ENCODE assay signal across 12 mouse cellular contexts in genomic region chr11:97967114-97967513, GRCm38 (mm10). TPM values are rescaled to one million over a fixed set of nuclear protein-coding genes. Genes with fewer than 3 reads are reported as not detected.
DNase-seq lines count a peak whose midpoint lies in the region; ATAC-seq and TF ChIP-seq lines count a peak whose summit lies in the region.
"Had no signal": no experiment of that assay in that cellular context is flagged by ENCODE, and none has a peak within 500 bp of the region (broad histone marks: within the 10 kb centered on the region; RNA-seq: fewer than 3 reads in every experiment).

No protein-coding gene starts in this region.

- ATAC-seq in neural tube, embryonic 15.5 days (ENCODE audit: low FRiP score): no peak

- H3K9ac ChIP-seq in heart, adult 2 months (ENCODE audit: low read depth, low read length): no peak overlapping the region
- no peak overlapping the region for H3K9ac ChIP-seq in neural tube, embryonic 15.5 days (replicated peaks)
- H3K9ac ChIP-seq: neural tube, embryonic 13.5 days had no signal

- no peaks in the 10 kb centered on the region for H3K36me3 ChIP-seq in heart, adult 2 months (ENCODE audit: control insufficient read depth, insufficient read depth, low read length)
- no peaks in the 10 kb centered on the region for H3K36me3 ChIP-seq in neural tube, embryonic 15.5 days
- H3K36me3 ChIP-seq: neural tube, embryonic 13.5 days had no signal

- H3K4me2 ChIP-seq in neural tube, embryonic 15.5 days: no peak overlapping the region
- H3K4me2 ChIP-seq: liver, embryonic 11.5 days; neural tube, embryonic 13.5 days had no signal

- TF ChIP-seq EP300 in heart, adult 2 months (IDR thresholded peaks at IDR 0.05; ENCODE audit: insufficient read depth, low read depth, low read length): no peak

- H3K79me2 ChIP-seq in heart, adult 2 months (replicated peaks; ENCODE audit: control insufficient read depth, insufficient read depth, low read length): no peaks in the 10 kb centered on the region

- TF ChIP-seq CTCF in heart, adult 2 months (IDR thresholded peaks at IDR 0.05): no peak

- H3K27ac ChIP-seq in heart, adult 2 months: no peak overlapping the region
- H3K27ac ChIP-seq in neural tube, embryonic 15.5 days (replicated peaks): peak overlapping the region; percentile 28; the same call in 1 of the 2 replicates
- H3K27ac ChIP-seq: macrophage; neural tube, embryonic 13.5 days had no signal

- H3K9me3 ChIP-seq in neural tube, embryonic 15.5 days (replicated peaks): no peaks in the 10 kb centered on the region
- H3K9me3 ChIP-seq: neural tube, embryonic 13.5 days had no signal

- 43% methylated on average over 2 of the region's 2 CpGs for WGBS in heart, adult 2 months
- 50% methylated on average over 2 of the region's 2 CpGs for WGBS in neural tube, embryonic 15.5 days

- peaks cover 6% of the 10 kb centered on the region for H3K4me1 ChIP-seq in heart, adult 2 months (ENCODE audit: control insufficient read depth, insufficient read depth, low read length)
- H3K4me1 ChIP-seq in neural tube, embryonic 15.5 days: peaks cover 10% of the 10 kb centered on the region

- no peak for TF ChIP-seq POLR2A in heart, adult 2 months (IDR thresholded peaks at IDR 0.05; ENCODE audit: insufficient read depth, low read depth, low read length)

- peak; percentile 56 to 74 for DNase-seq in heart, adult 2 months
- DNase-seq in heart, postnatal 25 days (ENCODE audit: low spot score): no peak
- no peak for DNase-seq in neural tube, embryonic 10.5 days (ENCODE audit: extremely low spot score, low spot score)
- peak; percentile 85 for DNase-seq in fibroblast of lung, adult 2 months (ENCODE audit: low read depth)
- no peak for DNase-seq in frontal cortex, postnatal 36 days (ENCODE audit: low spot score in 2 of 2)
- no peak for DNase-seq in gastrocnemius, postnatal 10 days
- no peak for DNase-seq in urinary bladder, postnatal 10 days (ENCODE audit: low spot score)
- DNase-seq: layer of hippocampus, adult 9-11 months had no signal

- intact Hi-C loops in heart, adult 2 months (cut with DNase I): no loop called here
- intact Hi-C loops in heart, postnatal 25 days (cut with DNase I): no loop called here

- H3K27me3 ChIP-seq in heart, adult 2 months (ENCODE audit: control insufficient read depth, insufficient read depth, low read length): no peaks in the 10 kb centered on the region
- no peaks in the 10 kb centered on the region for H3K27me3 ChIP-seq in neural tube, embryonic 15.5 days (replicated peaks)
- H3K27me3 ChIP-seq: neural tube, embryonic 13.5 days had no signal

- no peak overlapping the region for H3K4me3 ChIP-seq in heart, adult 2 months
- no peak overlapping the region for H3K4me3 ChIP-seq in neural tube, embryonic 15.5 days (replicated peaks)
- H3K4me3 ChIP-seq: neural tube, embryonic 13.5 days had no signal

RNA-seq across cellular contexts. Expression of gene Plxdc1, which starts 19.1 kb away (rescaled TPM):
- total RNA-seq in heart, adult 2 months (2021): 1 to 10 TPM; 4.5 to 5.5 TPM
- 6.6 and 8.5 TPM in 2 replicates for polyA plus RNA-seq in heart, adult 2 months (2012; rRNA removed)
- total RNA-seq in heart, postnatal 25 days (2021): 1 to 10 TPM; 5.4 to 6.0 TPM
- 1.1 and 1.8 TPM in 2 replicates for polyA plus RNA-seq in neural tube, embryonic 15.5 days (2015; fragmentation: Nextera tagmentation; extraction: Ambion mirVana)
- total RNA-seq in gastrocnemius, postnatal 10 days (2021): 10 to 100 TPM in 1 of 2 experiments, 1 to 10 TPM in 1; 8.3 to 10.7 TPM

RNA-seq across cellular contexts. Expression of gene Arl5c, which starts 28.9 kb away (rescaled TPM):
- under 1 TPM; 0.66 to 0.70 TPM for total RNA-seq in heart, adult 2 months (2021)
- 2.4 and 2.8 TPM in 2 replicates for polyA plus RNA-seq in heart, adult 2 months (2012; rRNA removed)
- total RNA-seq in heart, postnatal 25 days (2021): under 1 TPM; 0.57 to 0.92 TPM
- polyA plus RNA-seq in neural tube, embryonic 15.5 days (2015; fragmentation: Nextera tagmentation; extraction: Ambion mirVana): 11.8 and 14.0 TPM in 2 replicates
- 1 to 10 TPM in 1 of 2 experiments, under 1 TPM in 1; 0.82 to 1.8 TPM for total RNA-seq in gastrocnemius, postnatal 10 days (2021)

RNA-seq across cellular contexts. Expression of gene Cacnb1, which starts 55.7 kb away (rescaled TPM):
- total RNA-seq in heart, adult 2 months (2021): 1 to 10 TPM; 5.9 to 6.1 TPM
- polyA plus RNA-seq in heart, adult 2 months (2012; rRNA removed): 10.0 and 10.5 TPM in 2 replicates
- 1 to 10 TPM; 6.0 to 6.8 TPM for total RNA-seq in heart, postnatal 25 days (2021)
- 50.9 and 63.0 TPM in 2 replicates for polyA plus RNA-seq in neural tube, embryonic 15.5 days (2015; fragmentation: Nextera tagmentation; extraction: Ambion mirVana)
- 100 to 1,000 TPM; 313 to 347 TPM for total RNA-seq in gastrocnemius, postnatal 10 days (2021)

RNA-seq across cellular contexts. Expression of gene Rpl19, which starts 59.4 kb away (rescaled TPM):
- 100 to 1,000 TPM; 505 to 604 TPM for total RNA-seq in heart, adult 2 months (2021)
- 348 and 422 TPM in 2 replicates for polyA plus RNA-seq in heart, adult 2 months (2012; rRNA removed)
- total RNA-seq in heart, postnatal 25 days (2021): 100 to 1,000 TPM; 539 to 575 TPM
- 655 and 750 TPM in 2 replicates for polyA plus RNA-seq in neural tube, embryonic 15.5 days (2015; fragmentation: Nextera tagmentation; extraction: Ambion mirVana)
- total RNA-seq in gastrocnemius, postnatal 10 days (2021): 100 to 1,000 TPM; 848 to 925 TPM

Comparison
In these comparisons a context has a peak if more than half of its experiments do, and no peak if none do; other contexts are left out.
1. DNase-seq: peak in heart, adult 2 months (2 of 2) and fibroblast of lung, adult 2 months (single experiment); none in heart, postnatal 25 days (single experiment), neural tube, embryonic 10.5 days (single experiment), frontal cortex, postnatal 36 days (0 of 2), gastrocnemius, postnatal 10 days (single experiment) and urinary bladder, postnatal 10 days (single experiment).
2. RNA of gene Cacnb1, which starts 55.7 kb away (total RNA-seq): 313 to 347 TPM in gastrocnemius, postnatal 10 days; 6.0 to 6.8 TPM in heart, postnatal 25 days and 5.9 to 6.1 TPM in heart, adult 2 months; every median in the first group is over 10 times any median in the second.